Mouse (Mus musculus): Measurements from ENCODE around the gene Dhdds.

- TF ChIP-seq CTCF (IDR thresholded peaks at IDR 0.05; ENCODE audit: borderline replicate concordance, insufficient read depth, low read length) (no peak), POLR2A (IDR thresholded peaks at IDR 0.05; ENCODE audit: low read depth, low read length) (0 out of 2 replicates have a peak, but pooled peaks have one; percentile 18)
Observed at GRCm38 (mm10) chr4:133962566-133962965, 38.2 kb downstream of the Dhdds start.

Data from embryonic fibroblast, embryonic 13.5 days (primary cell).